ENCODE assay signal across 7 mouse cellular contexts in the genomic region with DNA sequence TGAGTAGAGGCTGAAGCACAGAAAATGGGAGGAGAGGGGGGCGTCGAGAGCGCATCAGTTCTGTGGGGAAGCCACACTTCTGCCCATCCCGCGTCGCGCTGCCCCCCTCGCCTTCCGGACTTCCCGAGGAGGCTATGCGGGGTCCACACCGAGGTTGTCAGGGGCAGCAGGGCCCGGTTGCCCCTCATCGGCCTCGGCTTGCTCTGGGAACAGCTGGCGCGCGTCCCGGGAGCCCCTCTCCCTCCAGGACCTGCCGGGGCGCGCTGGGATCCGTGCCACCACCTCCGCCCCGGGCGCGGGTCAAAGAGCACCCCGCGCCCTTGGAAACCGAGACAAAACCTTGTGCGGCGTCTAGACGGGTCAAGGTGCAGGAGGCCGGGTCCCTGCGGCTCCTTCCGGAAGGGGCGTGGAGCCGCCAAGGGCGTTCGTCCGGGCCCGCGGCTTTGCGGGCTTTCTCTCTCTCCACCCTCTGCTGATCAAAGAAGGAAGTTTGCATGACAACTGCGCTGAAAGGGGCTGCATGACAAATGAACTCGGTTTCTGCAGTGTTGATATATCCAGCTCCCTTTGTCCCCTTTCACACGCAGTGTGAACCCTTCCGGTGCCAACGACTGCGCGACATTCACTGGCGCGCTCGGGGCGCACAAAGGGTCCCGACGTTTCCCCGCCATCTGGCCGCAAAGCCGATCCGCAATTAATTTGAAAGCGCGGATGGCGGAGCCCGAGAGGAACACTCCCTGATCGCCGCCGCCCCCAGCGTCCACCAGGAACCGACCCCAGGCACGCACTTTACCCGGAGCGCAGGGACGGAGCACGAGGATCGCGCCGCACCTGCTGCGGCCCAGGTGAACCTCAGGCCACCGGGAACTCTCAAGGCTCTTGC. TPM values are rescaled to one million over a fixed set of nuclear protein-coding genes. Genes with fewer than 3 reads are reported as not detected.
DNase-seq lines count a peak whose midpoint lies in the region; ATAC-seq lines count a peak whose summit lies in the region.

No protein-coding gene starts in this region.

- peaks cover 94% of the 10 kb centered on the region for H3K27me3 ChIP-seq in neural tube, embryonic 13.5 days

- peak overlapping the region; percentile 69 for H3K4me2 ChIP-seq in neural tube, embryonic 13.5 days

- peak; percentile 80 for ATAC-seq in granulocyte monocyte progenitor cell, adult 5-6 weeks (replicated peaks; ENCODE audit: poor library complexity, severe bottlenecking)
- peak; percentile 56 for ATAC-seq in neural tube, embryonic 13.5 days (ENCODE audit: low read depth)

- no peaks in the 10 kb centered on the region for H3K9me3 ChIP-seq in neural tube, embryonic 13.5 days

- peak overlapping the region; percentile 39 for H3K4me3 ChIP-seq in neural tube, embryonic 13.5 days

- 1% methylated on average over 80 of the region's 80 CpGs for WGBS in large intestine, adult 2 months
- WGBS in neural tube, embryonic 13.5 days, result under 1% methylated on average over 80 of the region's 80 CpGs

- H3K36me3 ChIP-seq in neural tube, embryonic 13.5 days, result no peaks in the 10 kb centered on the region

- peak; percentile 99 for DNase-seq in R1 (ENCODE audit: low read depth, low spot score)
- peak; percentile 61 to 77 for DNase-seq in cerebellum, adult 18-20 months
- DNase-seq in large intestine, adult 2 months (ENCODE audit: low read depth, low spot score), result peak; percentile 14
- no peak for DNase-seq in spleen, postnatal 36 days (ENCODE audit: low spot score in 2 of 2)
- DNase-seq in adrenal gland, postnatal 10 days, result no peak

- H3K27ac ChIP-seq in neural tube, embryonic 13.5 days (replicated peaks), result no peak overlapping the region

- H3K9ac ChIP-seq in neural tube, embryonic 13.5 days, result peak overlapping the region; percentile 57

- peaks cover 21% of the 10 kb centered on the region for H3K4me1 ChIP-seq in neural tube, embryonic 13.5 days (replicated peaks)

RNA-seq across cellular contexts. Expression of gene Cnpy1, which starts 35.8 kb away (rescaled TPM):
- total RNA-seq in granulocyte monocyte progenitor cell, adult 5-6 weeks (2014; fragmentation: Nextera tagmentation), result not detected in 2 replicates
- not detected in 2 replicates for total RNA-seq in granulocyte monocyte progenitor cell, adult 5-6 weeks (2017)
- polyA plus RNA-seq in large intestine, adult 2 months (2012; rRNA removed), result 0.61 and 1.8 TPM in 2 replicates
- polyA plus RNA-seq in neural tube, embryonic 13.5 days (2015; fragmentation: Nextera tagmentation; extraction: Ambion mirVana), result 1.3 and 1.7 TPM in 2 replicates
- total RNA-seq in adrenal gland, postnatal 10 days (2021), result under 1 TPM; 0.09 to 0.15 TPM

RNA-seq across cellular contexts. Expression of gene En2, which starts 44.3 kb away (rescaled TPM):
- total RNA-seq in granulocyte monocyte progenitor cell, adult 5-6 weeks (2014; fragmentation: Nextera tagmentation), result not detected in 2 replicates
- not detected in 2 replicates for total RNA-seq in granulocyte monocyte progenitor cell, adult 5-6 weeks (2017)
- not detected in 2 replicates for polyA plus RNA-seq in large intestine, adult 2 months (2012; rRNA removed)
- not detected in 2 replicates for polyA plus RNA-seq in neural tube, embryonic 13.5 days (2015; fragmentation: Nextera tagmentation; extraction: Ambion mirVana)
- total RNA-seq in adrenal gland, postnatal 10 days (2021), result not detected

Comparison
In these comparisons a context has a peak if more than half of its experiments do, and no peak if none do; other contexts are left out.
1. DNase-seq: peak in R1 (single experiment), cerebellum, adult 18-20 months (2 of 2) and large intestine, adult 2 months (single experiment); none in spleen, postnatal 36 days (0 of 2) and adrenal gland, postnatal 10 days (single experiment).